Mouse (Mus musculus) neural tube, embryonic 14.5 days (tissue): ENCODE data around the gene Tmx2. TPM values are rescaled to one million over a fixed set of nuclear protein-coding genes. Genes with fewer than 3 reads are reported as not detected.
A peak's percentile ranks its signal among the peaks of the same experiment; 100 is the strongest.

ENCODE experiments used
- ATAC-seq: fragments of 200-750 bp; cut with Nextera tagmentation; 2 replicates; pipeline ENCODE4 v1.8.0; 2017; ENCODE audit warnings: low read depth, mild to moderate bottlenecking, moderate TSS enrichment, moderate library complexity
- H3K27ac ChIP-seq: fragments of 300-500 bp; sonication (generic); 2 replicates; pipeline ENCODE4 v1.5.1; 2014; ENCODE audit warnings: low read depth, mild to moderate bottlenecking, control low read depth, low read length, moderate library complexity, mixed read lengths
- H3K27me3 ChIP-seq: fragments of 300-500 bp; sonication (generic); 2 replicates; pipeline ENCODE4 v1.6.1; 2014; ENCODE audit warnings: low read length; ENCODE audit not compliant: control insufficient read depth, insufficient read depth
- H3K36me3 ChIP-seq: fragments of 300-500 bp; sonication (generic); 2 replicates; pipeline ENCODE4 v1.6.1; 2014; ENCODE audit warnings: low read length, mixed read lengths; ENCODE audit not compliant: control insufficient read depth, insufficient read depth
- H3K4me1 ChIP-seq: fragments of 300-500 bp; sonication (generic); 2 replicates; pipeline ENCODE4 v1.6.1; 2014; ENCODE audit warnings: low read length; ENCODE audit not compliant: control insufficient read depth, insufficient read depth
- H3K4me2 ChIP-seq: fragments of 300-500 bp; sonication (generic); 2 replicates; pipeline ENCODE4 v1.6.1; 2014; ENCODE audit warnings: mild to moderate bottlenecking, low read depth, low read length, control low read depth
- H3K4me3 ChIP-seq: fragments of 300-500 bp; sonication (generic); 2 replicates; pipeline ENCODE4 v1.5.1; 2014; ENCODE audit warnings: low read depth, low read length, control low read depth, mixed read lengths
- H3K9ac ChIP-seq: fragments of 300-500 bp; sonication (generic); replicated peaks from 2 replicates; pipeline ENCODE4 v1.6.1; 2014; ENCODE audit warnings: low read depth, mild to moderate bottlenecking, control low read depth, low read length, mixed read lengths
- H3K9me3 ChIP-seq: fragments of 300-500 bp; sonication (generic); 2 replicates; pipeline ENCODE4 v1.6.1; 2016; ENCODE audit warnings: low read length; ENCODE audit not compliant: control insufficient read depth
- WGBS: fragments of 180-500 bp; shearing (Covaris S2); extraction: QIAGEN DNeasy Blood & Tissue Kit; methylation state at CpG from one replicate; pipeline ENCODE4 v1.1.7; 2014; 5-methylcytosine and 5-hydroxymethylcytosine counted together
- polyA plus RNA-seq: library from polyadenylated mRNA; unstranded; fragments of >200 nt; fragmentation: Nextera tagmentation; extraction: Ambion mirVana; gene quantifications from 2 replicates; pipeline ENCODE4 v1.2.1, GENCODE M21; 2014

The Tmx2 gene
- polyA plus RNA-seq, 1 experiment from 2014 or later: 342 TPM

GRCm38 (mm10) chr2:84649674-84650073 is 29.3 kb downstream of the Tmx2 start:
- no peak for ATAC-seq
- Histone ChIP-seq H3K4me3 (peak overlapping the region; percentile 64), H3K4me1 (peaks cover 17% of the 10 kb centered on the region), H3K27me3 (no peaks in the 10 kb centered on the region), H3K9ac (peak overlapping the region; percentile 69), H3K9me3 (no peaks in the 10 kb centered on the region), H3K4me2 (peak overlapping the region; percentile 80), H3K27ac (peak overlapping the region; percentile 16; the same call in 1 of the 2 replicates), H3K36me3 (no peaks in the 10 kb centered on the region)
- WGBS: 0% methylated on average over 10 of the region's 10 CpGs

GRCm38 (mm10) chr2:84648369-84648768 is 30.6 kb downstream of the Tmx2 start:
- 20% methylated on average over 6 of the region's 6 CpGs for WGBS
- no peak overlapping the region for H3K27ac ChIP-seq
- peak overlapping the region; percentile 60 for H3K9ac ChIP-seq
- peak overlapping the region; percentile 64 for H3K4me3 ChIP-seq
- H3K27me3 ChIP-seq: no peaks in the 10 kb centered on the region
- H3K4me1 ChIP-seq: peaks cover 17% of the 10 kb centered on the region
- H3K9me3 ChIP-seq: no peaks in the 10 kb centered on the region
- peak; percentile 56 for ATAC-seq
- H3K36me3 ChIP-seq: no peaks in the 10 kb centered on the region
- peak overlapping the region; percentile 80 for H3K4me2 ChIP-seq

- 90% methylated on average over 6 of the region's 6 CpGs for WGBS
- ATAC-seq: no peak
- no peak overlapping the region for H3K9ac ChIP-seq
Measured at GRCm38 (mm10) chr2:84647051-84647568, 31.8 kb downstream of the Tmx2 start.

GRCm38 (mm10) chr2:84646138-84646537 is 32.8 kb downstream of the Tmx2 start:
- 0 out of 2 replicates have a peak overlapping the region, but pooled peaks have one; percentile 80 for H3K4me2 ChIP-seq
- peaks cover 17% of the 10 kb centered on the region for H3K4me1 ChIP-seq

More at GRCm38 (mm10) chr2:84647051-84647568, 31.8 kb downstream of the Tmx2 start:
- Histone ChIP-seq H3K4me2 (peak overlapping the region; percentile 80), H3K27ac (no peak overlapping the region), H3K27me3 (no peaks in the 10 kb centered on the region), H3K4me3 (peak overlapping the region; percentile 64), H3K36me3 (no peaks in the 10 kb centered on the region), H3K9me3 (no peaks in the 10 kb centered on the region), H3K4me1 (peaks cover 17% of the 10 kb centered on the region)

GRCm38 (mm10) chr2:84640833-84641232 is 38.1 kb downstream of the Tmx2 start:
- Histone ChIP-seq H3K36me3 (no peaks in the 10 kb centered on the region; the same call in 1 of the 2 replicates), H3K27ac (no peak overlapping the region), H3K27me3 (no peaks in the 10 kb centered on the region), H3K4me1 (peaks cover 26% of the 10 kb centered on the region), H3K4me3 (no peak overlapping the region), H3K9me3 (no peaks in the 10 kb centered on the region), H3K4me2 (no peak overlapping the region), H3K9ac (no peak overlapping the region)
- ATAC-seq: no peak

More at GRCm38 (mm10) chr2:84646138-84646537, 32.8 kb downstream of the Tmx2 start:
- WGBS: 79% methylated on average over 1 of the region's 1 CpGs
- no peak overlapping the region for H3K9ac ChIP-seq
- H3K4me3 ChIP-seq: no peak overlapping the region
- no peaks in the 10 kb centered on the region for H3K27me3 ChIP-seq
- no peaks in the 10 kb centered on the region for H3K36me3 ChIP-seq
- H3K27ac ChIP-seq: no peak overlapping the region
- no peak for ATAC-seq
- H3K9me3 ChIP-seq: no peaks in the 10 kb centered on the region

- no peak for ATAC-seq
- Histone ChIP-seq H3K27me3 (no peaks in the 10 kb centered on the region), H3K4me3 (no peak overlapping the region), H3K9me3 (no peaks in the 10 kb centered on the region), H3K9ac (no peak overlapping the region), H3K27ac (no peak overlapping the region), H3K4me1 (peaks cover 36% of the 10 kb centered on the region; the same call in 1 of the 2 replicates), H3K4me2 (no peak overlapping the region), H3K36me3 (no peaks in the 10 kb centered on the region; the same call in 1 of the 2 replicates)
- 66% methylated on average over 5 of the region's 5 CpGs for WGBS
Measured at GRCm38 (mm10) chr2:84638428-84639220, 40.3 kb downstream of the Tmx2 start.

- no peak overlapping the region for H3K4me3 ChIP-seq
- WGBS: 41% methylated on average over 7 of the region's 7 CpGs
- H3K9ac ChIP-seq: no peak overlapping the region
- no peak for ATAC-seq
- H3K4me2 ChIP-seq: no peak overlapping the region
- H3K27me3 ChIP-seq: no peaks in the 10 kb centered on the region
- H3K27ac ChIP-seq: no peak overlapping the region; the same call in 1 of the 2 replicates
- H3K4me1 ChIP-seq: peaks cover 36% of the 10 kb centered on the region; the same call in 1 of the 2 replicates
- H3K36me3 ChIP-seq: no peaks in the 10 kb centered on the region; the same call in 1 of the 2 replicates
- H3K9me3 ChIP-seq: no peaks in the 10 kb centered on the region
Measured at GRCm38 (mm10) chr2:84637452-84638165, 41.3 kb downstream of the Tmx2 start.

GRCm38 (mm10) chr2:84636231-84636741 is 42.7 kb downstream of the Tmx2 start:
- Histone ChIP-seq H3K4me2 (peak overlapping the region; percentile 8; the same call in 1 of the 2 replicates), H3K27me3 (no peaks in the 10 kb centered on the region), H3K9me3 (no peaks in the 10 kb centered on the region)

More at GRCm38 (mm10) chr2:84636231-84636741, 42.7 kb downstream of the Tmx2 start:
- Histone ChIP-seq H3K4me3 (no peak overlapping the region), H3K9ac (no peak overlapping the region), H3K4me1 (peaks cover 36% of the 10 kb centered on the region; the same call in 1 of the 2 replicates), H3K36me3 (no peaks in the 10 kb centered on the region; the same call in 1 of the 2 replicates), H3K27ac (peak overlapping the region; percentile 88)
- no peak for ATAC-seq
- 23% methylated on average over 8 of the region's 8 CpGs for WGBS
